Mouse (Mus musculus) forebrain, postnatal 0 days (tissue): Measurements from ENCODE around the gene Mapk11. TPM values are rescaled to one million over a fixed set of nuclear protein-coding genes. Genes with fewer than 3 reads are reported as not detected.

Experiments
- ATAC-seq: fragments of 200-750 bp; cut with Nextera tagmentation; 2 replicates; pipeline ENCODE4 v1.8.0; 2017; ENCODE audit warnings: mild to moderate bottlenecking, moderate library complexity
- DNase-seq: peaks from one replicate; pipeline ENCODE4 v3.0.0-alpha.2; 2015
- H3K27ac ChIP-seq: fragments of 300-500 bp; sonication (generic); 2 replicates; pipeline ENCODE4 v1.5.1; 2014; ENCODE audit warnings: low read depth, mild to moderate bottlenecking, antibody characterized with exemption, low read length, moderate library complexity, mixed read lengths
- H3K27me3 ChIP-seq: fragments of 300-500 bp; sonication (generic); 2 replicates; pipeline ENCODE4 v1.6.1; 2014; ENCODE audit warnings: mild to moderate bottlenecking, low read length, mixed read lengths; ENCODE audit not compliant: insufficient read depth
- H3K36me3 ChIP-seq: fragments of 300-500 bp; sonication (generic); 2 replicates; pipeline ENCODE4 v1.6.1; 2014; ENCODE audit warnings: mild to moderate bottlenecking, moderate library complexity; ENCODE audit not compliant: insufficient read depth
- H3K4me1 ChIP-seq: fragments of 300-500 bp; sonication (generic); 2 replicates; pipeline ENCODE4 v1.6.1; 2014; ENCODE audit warnings: antibody characterized with exemption; ENCODE audit not compliant: insufficient read depth
- H3K4me2 ChIP-seq: fragments of 300-500 bp; sonication (generic); 2 replicates; pipeline ENCODE4 v1.6.1; 2014; ENCODE audit warnings: low read depth, mild to moderate bottlenecking, moderate library complexity
- H3K4me3 ChIP-seq: fragments of 300-500 bp; sonication (generic); 2 replicates; pipeline ENCODE4 v1.5.1; 2014; ENCODE audit warnings: low read depth, low read length, mixed read lengths
- H3K9ac ChIP-seq: fragments of 300-500 bp; sonication (generic); 2 replicates; pipeline ENCODE4 v1.6.1; 2014; ENCODE audit warnings: mild to moderate bottlenecking
- H3K9me3 ChIP-seq: fragments of 300-500 bp; sonication (generic); 2 replicates; pipeline ENCODE4 v1.6.1; 2016; ENCODE audit warnings: low read length
- CTCF ChIP-seq: sonication (generic); IDR thresholded peaks from 2 replicates; pipeline ENCODE4 v1.5.1; 2016; ENCODE audit warnings: antibody characterized with exemption, control low read depth, low read depth
- whole genome bisulfite sequencing: fragments of 180-500 bp; shearing (Covaris S2); extraction: QIAGEN DNeasy Blood & Tissue Kit; methylation state at CpG from one replicate; pipeline ENCODE4 v1.1.7; 2014; 5-methylcytosine and 5-hydroxymethylcytosine counted together
- polyA plus RNA-seq: library from polyadenylated mRNA; unstranded; fragments of >200 nt; fragmentation: Nextera tagmentation; extraction: Ambion mirVana; gene quantifications from 2 replicates; pipeline ENCODE4 v1.2.1, GENCODE M21; 2015
- total RNA-seq: library from RNA; depleted of rRNA; stranded (reverse); fragments of >200 nt; gene quantifications from 2 replicates; pipeline ENCODE4 v1.2.3, GENCODE M21; 2014; rRNA removed

Mapk11 gene
- total RNA-seq (35.2 and 35.8 TPM in 2 replicates), polyA plus RNA-seq (16.2 and 21.3 TPM in 2 replicates)

GRCm38 (mm10) chr15:89149271-89150040 is at the start of gene Mapk11:
Gene Mapk11, minus strand, starts transcription at chr15:89149628.
- peaks cover 13% of the 10 kb centered on the region for H3K36me3 ChIP-seq
- peaks cover 15% of the 10 kb centered on the region; the same call in 1 of the 2 replicates for H3K4me1 ChIP-seq
- ATAC-seq (peak; percentile 81), DNase-seq (peak; percentile 75)
- no peak for TF ChIP-seq CTCF
- no peaks in the 10 kb centered on the region for H3K27me3 ChIP-seq
- 1% methylated on average over 57 of the region's 61 CpGs for WGBS
- H3K4me2 ChIP-seq: peak within 1 kb of the TSS; percentile 83
- H3K27ac ChIP-seq: peak within 1 kb of the TSS; percentile 85
- no peaks in the 10 kb centered on the region for H3K9me3 ChIP-seq
- peak within 1 kb of the TSS; percentile 76 for H3K4me3 ChIP-seq
- H3K9ac ChIP-seq: peak within 1 kb of the TSS; percentile 87

- 62% methylated on average over 15 of the region's 15 CpGs for WGBS
Observed at GRCm38 (mm10) chr15:89197056-89197455, 47.6 kb upstream of the Mapk11 start.

GRCm38 (mm10) chr15:89196313-89196706 is 46.9 kb upstream of the Mapk11 start, which contains the start of gene Dennd6b:
Gene Dennd6b, minus strand, starts transcription at chr15:89196496.
- peaks cover 10% of the 10 kb centered on the region for H3K4me1 ChIP-seq
- H3K9me3 ChIP-seq: no peaks in the 10 kb centered on the region
- no peaks in the 10 kb centered on the region for H3K27me3 ChIP-seq
- DNase-seq (peak; percentile 97), ATAC-seq (peak; percentile 99)
- peak within 1 kb of the TSS; percentile 96 for H3K9ac ChIP-seq
- peaks cover 1% of the 10 kb centered on the region; the same call in 1 of the 2 replicates for H3K36me3 ChIP-seq
- peak; percentile 92 for TF ChIP-seq CTCF
- peak within 1 kb of the TSS; percentile 94 for H3K4me3 ChIP-seq
- H3K27ac ChIP-seq: peak within 1 kb of the TSS; percentile 99
- peak within 1 kb of the TSS; percentile 68 for H3K4me2 ChIP-seq
- WGBS: under 1% methylated on average over 38 of the region's 38 CpGs

More at GRCm38 (mm10) chr15:89197056-89197455, 47.6 kb upstream of the Mapk11 start:
- no peaks in the 10 kb centered on the region for H3K9me3 ChIP-seq
- H3K27ac ChIP-seq: peak overlapping the region; percentile 99
- H3K4me3 ChIP-seq: peak overlapping the region; percentile 94
- H3K4me2 ChIP-seq: peak overlapping the region; percentile 68
- H3K27me3 ChIP-seq: no peaks in the 10 kb centered on the region
- DNase-seq (no peak), ATAC-seq (no peak)
- no peaks in the 10 kb centered on the region for H3K36me3 ChIP-seq
- H3K9ac ChIP-seq: peak overlapping the region; percentile 96
- peaks cover 10% of the 10 kb centered on the region for H3K4me1 ChIP-seq
- TF ChIP-seq CTCF: no peak

GRCm38 (mm10) chr15:89195690-89196312 is 46.4 kb upstream of the Mapk11 start:
- Histone ChIP-seq H3K9me3 (no peaks in the 10 kb centered on the region), H3K4me2 (peak overlapping the region; percentile 68), H3K36me3 (peaks cover 5% of the 10 kb centered on the region), H3K9ac (peak overlapping the region; percentile 96), H3K4me1 (peaks cover 10% of the 10 kb centered on the region), H3K27ac (peak overlapping the region; percentile 99), H3K4me3 (peak overlapping the region; percentile 94), H3K27me3 (no peaks in the 10 kb centered on the region)
- DNase-seq (peak; percentile 86), ATAC-seq (peak; percentile 88)
- WGBS: 1% methylated on average over 25 of the region's 25 CpGs
- no peak for TF ChIP-seq CTCF

GRCm38 (mm10) chr15:89195261-89195681 is 45.8 kb upstream of the Mapk11 start:
- no peak for TF ChIP-seq CTCF
- ATAC-seq (no peak), DNase-seq (peak; percentile 55)
- whole genome bisulfite sequencing: 29% methylated on average over 6 of the region's 6 CpGs
- Histone ChIP-seq H3K9me3 (no peaks in the 10 kb centered on the region), H3K4me3 (peak overlapping the region; percentile 94), H3K27ac (peak overlapping the region; percentile 99), H3K4me1 (peaks cover 10% of the 10 kb centered on the region), H3K36me3 (peaks cover 10% of the 10 kb centered on the region), H3K9ac (peak overlapping the region; percentile 96), H3K27me3 (no peaks in the 10 kb centered on the region), H3K4me2 (peak overlapping the region; percentile 68)

GRCm38 (mm10) chr15:89184937-89185227 is 35.5 kb upstream of the Mapk11 start:
- ATAC-seq: no peak
- H3K36me3 ChIP-seq: peaks cover 36% of the 10 kb centered on the region
- no peak overlapping the region for H3K9ac ChIP-seq
- H3K4me1 ChIP-seq: no peaks in the 10 kb centered on the region
- WGBS: 60% methylated on average over 5 of the region's 5 CpGs
- H3K4me3 ChIP-seq: no peak overlapping the region
- no peak for DNase-seq
- no peaks in the 10 kb centered on the region for H3K27me3 ChIP-seq
- no peak overlapping the region for H3K4me2 ChIP-seq
- H3K27ac ChIP-seq: no peak overlapping the region
- no peaks in the 10 kb centered on the region for H3K9me3 ChIP-seq
- TF ChIP-seq CTCF: no peak
